Mouse (Mus musculus) E14TG2a.4 (cell line): ENCODE results near the gene Gabbr2.

Source experiments
- CTCF ChIP-seq: conservative IDR thresholded peaks from 2 replicates; pipeline ENCODE4 v1.5.1; 2014; ENCODE audit warnings: low read length
- NANOG ChIP-seq: IDR thresholded peaks from 2 replicates; pipeline ENCODE4 v1.6.1; 2014; ENCODE audit warnings: borderline replicate concordance, low read length, mixed read lengths

DNA sequence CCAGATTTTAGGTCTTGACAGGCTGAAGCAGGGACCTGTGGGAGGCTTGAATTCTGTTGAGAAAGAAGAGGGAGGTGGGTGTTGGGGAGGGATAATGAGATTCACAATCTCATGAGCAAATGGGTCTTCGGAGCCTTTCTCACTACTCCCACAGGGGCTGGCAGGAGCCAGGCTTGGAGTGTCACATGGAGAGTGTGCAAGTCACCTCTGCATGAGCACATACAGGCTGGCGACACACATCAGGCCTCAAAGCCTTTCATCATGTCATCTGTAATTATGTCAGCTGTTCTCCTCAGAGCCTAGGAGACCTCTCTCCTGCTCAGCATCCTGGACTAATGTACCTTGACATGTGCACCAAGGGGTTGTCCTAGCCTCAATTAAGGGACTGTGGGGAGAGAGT is 219.1 kb downstream of the Gabbr2 start:
- TF ChIP-seq CTCF: no peak
- TF ChIP-seq NANOG: no peak
